Mouse (Mus musculus) testis, adult 2 months (tissue): ENCODE data around the gene Trim26.

Experiments
- CTCF ChIP-seq: fragments of 200-500 bp; IDR thresholded peaks from 2 replicates; pipeline ENCODE4 v1.5.1; 2012; ENCODE audit warnings: low read depth, mild to moderate bottlenecking, inconsistent platforms, low read length, moderate library complexity; ENCODE audit not compliant: control insufficient read depth, insufficient read depth, insufficient replicate concordance
- POLR2A ChIP-seq: fragments of 200-500 bp; IDR thresholded peaks from 2 replicates; pipeline ENCODE4 v1.6.1; 2012; ENCODE audit warnings: low read depth, mild to moderate bottlenecking, inconsistent platforms, low read length, moderate library complexity; ENCODE audit not compliant: control insufficient read depth

- TF ChIP-seq CTCF = no peak
- TF ChIP-seq POLR2A = no peak
Observed at GRCm38 (mm10) chr17:36851200-36851599, 14.3 kb downstream of the Trim26 start.
